Mouse (Mus musculus): ENCODE measurements around the gene Camta1. TPM values are rescaled to one million over a fixed set of nuclear protein-coding genes. Genes with fewer than 3 reads are reported as not detected.

Camta1 gene
- polyA plus RNA-seq, 1 experiment from 2014 or later: 130 TPM

DNA sequence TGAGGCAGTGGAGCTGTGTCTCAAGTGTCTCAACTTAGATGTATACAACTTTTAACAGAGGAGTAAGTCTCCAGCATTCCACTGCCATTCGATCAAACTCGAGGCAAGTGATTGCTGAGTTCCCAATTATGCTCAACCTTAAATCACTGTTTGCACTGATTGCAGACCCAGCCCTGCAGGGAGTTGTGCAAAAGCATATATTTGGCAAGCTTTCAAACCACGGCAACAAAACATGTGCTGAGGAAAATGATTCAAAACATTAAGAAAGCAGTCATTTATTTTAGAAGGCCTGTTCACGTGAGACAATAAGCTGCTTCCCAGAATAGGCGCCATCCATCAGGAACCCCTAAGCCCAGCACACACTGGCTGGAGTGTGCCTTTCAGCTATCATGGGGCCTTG, 91.0 kb downstream of the Camta1 start:
- Histone ChIP-seq H3K27ac (replicated peaks) (no peak overlapping the region), H3K4me1 (peaks cover 32% of the 10 kb centered on the region), H3K27me3 (no peaks in the 10 kb centered on the region), H3K36me3 (no peaks in the 10 kb centered on the region), H3K9me3 (no peaks in the 10 kb centered on the region), H3K4me3 (no peak overlapping the region), H3K4me2 (replicated peaks) (no peak overlapping the region), H3K9ac (replicated peaks) (no peak overlapping the region)
- WGBS: 24% methylated on average over 5 of the region's 5 CpGs
- ATAC-seq (replicated peaks): no peak

GRCm38 (mm10) chr4:151767786-151768185, 93.9 kb downstream of the Camta1 start:
- H3K4me1 ChIP-seq: peaks cover 24% of the 10 kb centered on the region
- WGBS: 89% methylated on average over 4 of the region's 4 CpGs
- ATAC-seq (replicated peaks): no peak
- no peak overlapping the region for H3K4me3 ChIP-seq
- H3K27ac ChIP-seq (replicated peaks): no peak overlapping the region
- no peaks in the 10 kb centered on the region for H3K27me3 ChIP-seq
- no peak overlapping the region for H3K4me2 ChIP-seq (replicated peaks)
- H3K9ac ChIP-seq (replicated peaks): no peak overlapping the region
- H3K9me3 ChIP-seq: no peaks in the 10 kb centered on the region
- H3K36me3 ChIP-seq: no peaks in the 10 kb centered on the region

DNA sequence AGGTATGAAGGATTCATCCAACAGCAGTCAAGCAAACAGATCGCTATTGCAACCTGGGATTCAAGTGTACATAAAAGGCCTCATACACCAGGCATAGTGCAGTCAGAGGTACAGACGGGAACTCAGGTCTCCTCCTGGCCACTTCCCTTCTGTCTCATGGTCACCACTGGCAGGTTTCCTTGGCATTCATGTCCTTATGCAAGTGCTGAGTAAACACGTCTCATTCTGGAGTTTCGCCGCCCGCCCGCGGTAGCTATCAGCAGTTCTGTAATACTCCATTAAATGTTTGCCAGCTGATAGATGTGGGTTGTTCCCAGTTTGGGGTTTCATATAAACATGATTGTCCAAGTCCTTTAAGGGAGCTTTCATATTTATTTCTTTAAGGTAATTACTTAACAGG, 94.3 kb downstream of the Camta1 start:
- no peak for ATAC-seq (replicated peaks)
- no peak overlapping the region for H3K27ac ChIP-seq (replicated peaks)
- 93% methylated on average over 8 of the region's 8 CpGs for WGBS
- H3K9ac ChIP-seq (replicated peaks): no peak overlapping the region
- no peak overlapping the region for H3K4me2 ChIP-seq (replicated peaks)
- no peaks in the 10 kb centered on the region for H3K9me3 ChIP-seq
- H3K27me3 ChIP-seq: no peaks in the 10 kb centered on the region
- H3K36me3 ChIP-seq: no peaks in the 10 kb centered on the region
- peaks cover 24% of the 10 kb centered on the region for H3K4me1 ChIP-seq
- no peak overlapping the region for H3K4me3 ChIP-seq

GRCm38 (mm10) chr4:151765376-151765775, 96.3 kb downstream of the Camta1 start:
- H3K36me3 ChIP-seq: no peaks in the 10 kb centered on the region
- H3K4me3 ChIP-seq: no peak overlapping the region
- no peak overlapping the region for H3K4me2 ChIP-seq (replicated peaks)
- H3K4me1 ChIP-seq: peaks cover 14% of the 10 kb centered on the region
- 0 out of 2 replicates have a peak, but pooled peaks have one; percentile 48 for ATAC-seq (replicated peaks)
- WGBS: 37% methylated on average over 4 of the region's 4 CpGs
- H3K27me3 ChIP-seq: no peaks in the 10 kb centered on the region
- H3K9ac ChIP-seq (replicated peaks): no peak overlapping the region
- H3K9me3 ChIP-seq: no peaks in the 10 kb centered on the region
- no peak overlapping the region for H3K27ac ChIP-seq (replicated peaks)

GRCm38 (mm10) chr4:151763928-151764327, 97.7 kb downstream of the Camta1 start:
- Histone ChIP-seq H3K9me3 (no peaks in the 10 kb centered on the region), H3K27me3 (no peaks in the 10 kb centered on the region)
- WGBS: 46% methylated on average over 6 of the region's 6 CpGs

GRCm38 (mm10) chr4:151759095-151759494, 102.6 kb downstream of the Camta1 start:
- no peaks in the 10 kb centered on the region for H3K4me1 ChIP-seq
- no peak overlapping the region for H3K4me3 ChIP-seq
- no peak overlapping the region for H3K27ac ChIP-seq (replicated peaks)
- no peaks in the 10 kb centered on the region for H3K27me3 ChIP-seq
- H3K4me2 ChIP-seq (replicated peaks): no peak overlapping the region
- H3K9ac ChIP-seq (replicated peaks): no peak overlapping the region
- WGBS: 78% methylated on average over 2 of the region's 2 CpGs
- no peaks in the 10 kb centered on the region for H3K36me3 ChIP-seq
- H3K9me3 ChIP-seq: no peaks in the 10 kb centered on the region
- no peak for ATAC-seq (replicated peaks)

More at GRCm38 (mm10) chr4:151763928-151764327, 97.7 kb downstream of the Camta1 start:
- Histone ChIP-seq H3K4me2 (replicated peaks) (no peak overlapping the region), H3K36me3 (no peaks in the 10 kb centered on the region), H3K4me3 (no peak overlapping the region), H3K4me1 (peaks cover 12% of the 10 kb centered on the region), H3K9ac (replicated peaks) (no peak overlapping the region), H3K27ac (replicated peaks) (no peak overlapping the region)
- no peak for ATAC-seq (replicated peaks)

DNA sequence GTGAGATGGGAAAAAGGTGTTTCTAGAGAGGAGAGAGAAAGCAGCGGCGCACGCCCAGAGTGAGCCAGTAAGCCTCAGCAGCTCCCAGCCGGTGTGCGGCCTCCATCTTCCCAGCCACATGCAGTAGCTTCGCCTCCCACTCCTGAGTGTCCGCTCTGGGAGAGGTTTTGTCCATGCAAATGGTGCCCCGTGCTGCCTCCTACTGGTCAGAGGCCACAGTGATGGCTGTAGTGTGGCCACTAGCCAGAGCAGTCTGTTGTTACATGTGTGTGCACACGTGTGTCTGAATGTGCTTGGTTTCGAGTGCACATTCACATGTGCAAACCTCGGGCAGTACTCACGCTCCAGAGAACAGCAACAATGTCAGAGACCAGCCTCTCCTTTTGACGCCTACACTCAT, 103.3 kb downstream of the Camta1 start:
- Histone ChIP-seq H3K36me3 (no peaks in the 10 kb centered on the region), H3K9ac (replicated peaks) (no peak overlapping the region), H3K27me3 (no peaks in the 10 kb centered on the region), H3K27ac (replicated peaks) (no peak overlapping the region), H3K9me3 (no peaks in the 10 kb centered on the region), H3K4me2 (replicated peaks) (no peak overlapping the region), H3K4me3 (no peak overlapping the region), H3K4me1 (no peaks in the 10 kb centered on the region)
- ATAC-seq (replicated peaks): no peak
- WGBS: 82% methylated on average over 13 of the region's 13 CpGs

GRCm38 (mm10) chr4:151757261-151757660, 104.4 kb downstream of the Camta1 start:
- Histone ChIP-seq H3K27ac (replicated peaks) (no peak overlapping the region), H3K4me1 (0 out of 2 replicates have a peak, but pooled peaks cover 4% of the 10 kb centered on the region), H3K9me3 (no peaks in the 10 kb centered on the region), H3K4me2 (replicated peaks) (no peak overlapping the region), H3K36me3 (no peaks in the 10 kb centered on the region), H3K4me3 (no peak overlapping the region), H3K27me3 (no peaks in the 10 kb centered on the region), H3K9ac (replicated peaks) (no peak overlapping the region)
- WGBS: 97% methylated on average over 3 of the region's 3 CpGs
- no peak for ATAC-seq (replicated peaks)

- no peak for ATAC-seq (replicated peaks)
- H3K27me3 ChIP-seq: no peaks in the 10 kb centered on the region
- no peaks in the 10 kb centered on the region for H3K9me3 ChIP-seq
- H3K27ac ChIP-seq (replicated peaks): no peak overlapping the region
- 87% methylated on average over 10 of the region's 10 CpGs for WGBS
- H3K4me1 ChIP-seq: 0 out of 2 replicates have a peak, but pooled peaks cover 9% of the 10 kb centered on the region
- H3K9ac ChIP-seq (replicated peaks): no peak overlapping the region
- no peaks in the 10 kb centered on the region for H3K36me3 ChIP-seq
- H3K4me3 ChIP-seq: no peak overlapping the region
- no peak overlapping the region for H3K4me2 ChIP-seq (replicated peaks)
Observed at GRCm38 (mm10) chr4:151756400-151756799, 105.3 kb downstream of the Camta1 start.

- no peak overlapping the region for H3K9ac ChIP-seq (replicated peaks)
- no peak overlapping the region for H3K27ac ChIP-seq (replicated peaks)
- ATAC-seq (replicated peaks): no peak
- 90% methylated on average over 10 of the region's 10 CpGs for WGBS
- H3K4me1 ChIP-seq: 0 out of 2 replicates have a peak, but pooled peaks cover 9% of the 10 kb centered on the region
- no peaks in the 10 kb centered on the region for H3K9me3 ChIP-seq
- H3K4me2 ChIP-seq (replicated peaks): no peak overlapping the region
- H3K27me3 ChIP-seq: no peaks in the 10 kb centered on the region
- no peaks in the 10 kb centered on the region for H3K36me3 ChIP-seq
- H3K4me3 ChIP-seq: no peak overlapping the region
Observed at GRCm38 (mm10) chr4:151753231-151753630, 108.4 kb downstream of the Camta1 start.

GRCm38 (mm10) chr4:151752551-151752950, 109.1 kb downstream of the Camta1 start:
- Histone ChIP-seq H3K9ac (replicated peaks) (no peak overlapping the region), H3K27me3 (no peaks in the 10 kb centered on the region), H3K27ac (replicated peaks) (no peak overlapping the region), H3K4me3 (no peak overlapping the region), H3K4me2 (replicated peaks) (no peak overlapping the region), H3K36me3 (no peaks in the 10 kb centered on the region), H3K4me1 (0 out of 2 replicates have a peak, but pooled peaks cover 9% of the 10 kb centered on the region), H3K9me3 (no peaks in the 10 kb centered on the region)
- 62% methylated on average over 7 of the region's 7 CpGs for WGBS
- ATAC-seq (replicated peaks): no peak

GRCm38 (mm10) chr4:151751270-151751945, 110.3 kb downstream of the Camta1 start:
- no peaks in the 10 kb centered on the region for H3K36me3 ChIP-seq
- no peak for ATAC-seq (replicated peaks)
- H3K4me2 ChIP-seq (replicated peaks): no peak overlapping the region
- H3K4me1 ChIP-seq: 0 out of 2 replicates have a peak, but pooled peaks cover 9% of the 10 kb centered on the region
- no peak overlapping the region for H3K27ac ChIP-seq (replicated peaks)
- H3K9ac ChIP-seq (replicated peaks): no peak overlapping the region
- no peak overlapping the region for H3K4me3 ChIP-seq
- H3K9me3 ChIP-seq: no peaks in the 10 kb centered on the region
- H3K27me3 ChIP-seq: no peaks in the 10 kb centered on the region
- 82% methylated on average over 15 of the region's 15 CpGs for WGBS

DNA sequence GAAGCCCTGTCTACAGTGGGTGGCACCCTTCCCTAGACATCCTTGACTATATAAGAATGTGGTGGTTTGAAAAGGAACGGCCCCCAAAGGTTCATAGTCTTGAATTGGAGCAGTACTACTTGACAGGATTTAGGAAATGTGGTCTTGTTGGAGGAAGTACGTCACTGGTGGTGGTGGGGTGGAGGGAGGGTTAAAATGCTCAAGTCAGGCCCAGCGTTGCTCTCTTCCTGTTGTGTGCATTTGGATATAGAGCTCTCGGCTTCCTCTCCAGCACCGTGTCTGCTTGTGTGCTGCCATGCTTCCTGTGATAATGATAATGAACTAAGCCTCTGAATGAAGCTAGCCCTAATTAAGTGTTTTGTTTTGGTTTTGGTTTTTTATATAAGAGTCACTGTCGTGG, 114.0 kb downstream of the Camta1 start:
- WGBS: 79% methylated on average over 6 of the region's 6 CpGs

More for the DNA sequence above, 114.0 kb downstream of the Camta1 start:
- H3K9me3 ChIP-seq: no peaks in the 10 kb centered on the region
- H3K4me1 ChIP-seq: 0 out of 2 replicates have a peak, but pooled peaks cover 9% of the 10 kb centered on the region
- no peak overlapping the region for H3K4me3 ChIP-seq
- H3K36me3 ChIP-seq: no peaks in the 10 kb centered on the region
- no peaks in the 10 kb centered on the region for H3K27me3 ChIP-seq
- H3K27ac ChIP-seq (replicated peaks): no peak overlapping the region
- no peak overlapping the region for H3K4me2 ChIP-seq (replicated peaks)
- no peak overlapping the region for H3K9ac ChIP-seq (replicated peaks)
- ATAC-seq (replicated peaks): no peak
